Mouse (Mus musculus): ENCODE data around the gene G2e3.

G2e3 gene

GRCm38 (mm10) chr12:51347988-51348697 is at the start of gene G2e3:
TSS of gene G2e3 (plus strand) at chr12:51348061.
- DNase-seq (ENCODE audit: low spot score): peak; percentile 76

- no peak for DNase-seq (ENCODE audit: low spot score)
Observed at GRCm38 (mm10) chr12:51323604-51324003, 24.3 kb upstream of the G2e3 start.

- DNase-seq (ENCODE audit: low spot score): no peak
Observed at GRCm38 (mm10) chr12:51326819-51327218, 21.0 kb upstream of the G2e3 start.

GRCm38 (mm10) chr12:51337014-51337413 is 10.8 kb upstream of the G2e3 start:
- no peak for DNase-seq (ENCODE audit: low spot score)

GRCm38 (mm10) chr12:51346121-51346520 is 1.7 kb upstream of the G2e3 start:
- peak; percentile 21 for DNase-seq (ENCODE audit: low spot score)

- no peak for DNase-seq (ENCODE audit: low spot score)
Observed at GRCm38 (mm10) chr12:51348698-51348998, 787 bp downstream of the G2e3 start.

- DNase-seq (ENCODE audit: low spot score): no peak
Observed at GRCm38 (mm10) chr12:51355296-51355695, 7.4 kb downstream of the G2e3 start.

- DNase-seq (ENCODE audit: low spot score): no peak
Observed at GRCm38 (mm10) chr12:51361294-51361693, 13.4 kb downstream of the G2e3 start.

- DNase-seq (ENCODE audit: low spot score): no peak
Observed at GRCm38 (mm10) chr12:51362898-51363297, 15.0 kb downstream of the G2e3 start.

- no peak for DNase-seq (ENCODE audit: low spot score)
Observed at GRCm38 (mm10) chr12:51368504-51368903, 20.6 kb downstream of the G2e3 start.

GRCm38 (mm10) chr12:51377003-51377887 is 29.4 kb downstream of the G2e3 start, which contains the start of gene Scfd1:
TSS of gene Scfd1 (plus strand) at chr12:51377510.
- DNase-seq (ENCODE audit: low spot score): peak; percentile 87

GRCm38 (mm10) chr12:51377888-51378190 is 30.0 kb downstream of the G2e3 start:
- DNase-seq (ENCODE audit: low spot score): no peak

- no peak for DNase-seq (ENCODE audit: low spot score)
Observed at GRCm38 (mm10) chr12:51399871-51400270, 52.0 kb downstream of the G2e3 start.

- DNase-seq (ENCODE audit: low spot score): no peak
Observed at GRCm38 (mm10) chr12:51402060-51402698, 54.3 kb downstream of the G2e3 start.

- no peak for DNase-seq (ENCODE audit: low spot score)
Observed at GRCm38 (mm10) chr12:51403987-51404586, 56.2 kb downstream of the G2e3 start.

- DNase-seq (ENCODE audit: low spot score): no peak
Observed at GRCm38 (mm10) chr12:51411362-51411761, 63.5 kb downstream of the G2e3 start.

Measured in urinary bladder, postnatal 25 days (tissue).